Mouse (Mus musculus) embryonic facial prominence, embryonic 11.5 days (tissue): ENCODE measurements at regions not wholly inside any gene's neighbourhood (a gene's known extent, or its start where the extent isn't known, plus 50 kb on each side); places are given as distances from the start of the nearest gene placed in this dataset.

Experiments used
- ATAC-seq: fragments of 200-750 bp; cut with Nextera tagmentation; replicated peaks from 2 replicates; pipeline ENCODE4 v1.8.0; 2017; ENCODE audit warnings: low read depth; ENCODE audit not compliant: insufficient number of reproducible peaks, low FRiP score, low TSS enrichment
- DNase-seq: peaks from one replicate; pipeline ENCODE4 v3.0.0-alpha.2; 2015; ENCODE audit warnings: low spot score
- H3K27ac ChIP-seq: fragments of 300-500 bp; sonication (generic); replicated peaks from 2 replicates; pipeline ENCODE4 v1.5.1; 2014; ENCODE audit warnings: mild to moderate bottlenecking, low read depth, low read length, control low read depth
- H3K27me3 ChIP-seq: fragments of 300-500 bp; sonication (generic); 2 replicates; pipeline ENCODE4 v1.6.1; 2014; ENCODE audit warnings: mild to moderate bottlenecking, low read length, moderate library complexity, mixed read lengths; ENCODE audit not compliant: control insufficient read depth, insufficient read depth
- H3K36me3 ChIP-seq: fragments of 300-500 bp; sonication (generic); replicated peaks from 2 replicates; pipeline ENCODE4 v1.6.1; 2014; ENCODE audit warnings: low read depth, mild to moderate bottlenecking, low read length, moderate library complexity, mixed read lengths; ENCODE audit not compliant: control insufficient read depth, insufficient read depth
- H3K4me1 ChIP-seq: fragments of 300-500 bp; sonication (generic); 2 replicates; pipeline ENCODE4 v1.6.1; 2014; ENCODE audit warnings: low read length, mixed read lengths; ENCODE audit not compliant: control insufficient read depth, insufficient read depth
- H3K4me2 ChIP-seq: fragments of 300-500 bp; sonication (generic); 2 replicates; pipeline ENCODE4 v1.6.1; 2014; ENCODE audit warnings: low read depth, mild to moderate bottlenecking, control low read depth, low read length, moderate library complexity
- H3K4me3 ChIP-seq: fragments of 300-500 bp; sonication (generic); 2 replicates; pipeline ENCODE4 v1.5.1; 2014; ENCODE audit warnings: low read depth, low read length, control low read depth
- H3K9ac ChIP-seq: fragments of 300-500 bp; sonication (generic); replicated peaks from 2 replicates; pipeline ENCODE4 v1.6.1; 2014; ENCODE audit warnings: mild to moderate bottlenecking, control low read depth, low read length
- H3K9me3 ChIP-seq: fragments of 300-500 bp; sonication (generic); replicated peaks from 2 replicates; pipeline ENCODE4 v1.6.1; 2016; ENCODE audit warnings: mild to moderate bottlenecking, low read length, inconsistent platforms, mixed read lengths; ENCODE audit not compliant: control insufficient read depth
- WGBS: fragments of 180-500 bp; shearing (Covaris S2); extraction: QIAGEN DNeasy Blood & Tissue Kit; methylation state at CpG from one replicate; pipeline ENCODE4 v1.1.7; 2014; 5-methylcytosine and 5-hydroxymethylcytosine counted together

DNA sequence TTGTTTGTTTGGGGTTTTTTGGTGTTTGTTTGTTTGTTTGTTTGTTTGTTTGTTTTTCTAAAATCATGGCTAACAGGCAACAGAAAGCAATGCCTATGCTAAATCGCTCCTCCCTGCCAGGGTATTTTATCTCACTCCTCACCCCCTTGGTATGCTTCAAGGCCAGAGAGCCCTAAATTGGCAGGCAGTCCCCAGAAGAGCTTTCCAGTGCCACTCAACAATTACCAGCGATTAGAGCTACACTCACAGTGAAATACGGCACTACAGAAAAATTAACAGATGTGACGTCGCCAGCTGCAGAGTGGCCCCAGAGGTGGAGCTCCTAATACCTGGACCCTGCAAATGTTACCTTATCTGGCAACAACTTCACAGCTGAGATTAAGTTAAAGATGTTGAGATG lies 93.5 kb upstream of the Noct start:
- H3K9ac ChIP-seq, result no peak overlapping the region
- H3K4me1 ChIP-seq, result no peaks in the 10 kb centered on the region
- no peaks in the 10 kb centered on the region for H3K27me3 ChIP-seq
- H3K36me3 ChIP-seq, result no peaks in the 10 kb centered on the region
- WGBS, result 71% methylated on average over 5 of the region's 5 CpGs
- DNase-seq (no peak), ATAC-seq (no peak)
- H3K4me3 ChIP-seq, result no peak overlapping the region
- no peak overlapping the region for H3K4me2 ChIP-seq
- H3K9me3 ChIP-seq, result no peaks in the 10 kb centered on the region
- H3K27ac ChIP-seq, result no peak overlapping the region

- Histone ChIP-seq H3K4me3 (no peak overlapping the region), H3K4me1 (no peaks in the 10 kb centered on the region), H3K9me3 (no peaks in the 10 kb centered on the region), H3K36me3 (no peaks in the 10 kb centered on the region), H3K4me2 (no peak overlapping the region), H3K27ac (no peak overlapping the region), H3K27me3 (no peaks in the 10 kb centered on the region), H3K9ac (no peak overlapping the region)
- DNase-seq (no peak), ATAC-seq (no peak)
- WGBS, result 70% methylated on average over 3 of the region's 3 CpGs
Observed at GRCm38 (mm10) chr3:51131341-51131740, 92.9 kb upstream of the Noct start.

- H3K36me3 ChIP-seq, result no peaks in the 10 kb centered on the region
- no peak overlapping the region for H3K4me2 ChIP-seq
- H3K27me3 ChIP-seq, result no peaks in the 10 kb centered on the region
- ATAC-seq (no peak), DNase-seq (no peak)
- no peaks in the 10 kb centered on the region for H3K4me1 ChIP-seq
- H3K9ac ChIP-seq, result no peak overlapping the region
- H3K4me3 ChIP-seq, result no peak overlapping the region
- no peak overlapping the region for H3K27ac ChIP-seq
- WGBS, result 80% methylated on average over 5 of the region's 5 CpGs
- H3K9me3 ChIP-seq, result no peaks in the 10 kb centered on the region
Observed at GRCm38 (mm10) chr3:51132736-51133135, 91.5 kb upstream of the Noct start.

DNA sequence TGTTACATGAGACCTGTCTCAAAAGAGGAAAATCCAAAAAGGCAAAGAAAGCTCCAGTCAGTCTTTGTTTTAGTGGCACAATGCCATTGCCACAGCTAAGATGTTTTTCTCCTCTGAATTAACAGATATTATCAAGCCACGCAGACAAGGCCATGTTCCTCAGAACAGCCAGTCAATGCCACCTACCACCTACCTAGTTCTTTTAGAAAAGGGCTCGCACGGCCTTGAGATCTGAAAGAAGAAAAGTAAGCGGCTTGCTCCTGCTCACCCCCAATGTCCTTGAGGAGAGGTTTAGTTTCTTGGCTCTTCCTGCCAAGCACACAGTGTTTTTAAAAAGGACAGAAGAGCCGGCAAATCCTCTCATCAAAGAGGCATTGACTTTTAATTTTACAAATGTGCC lies 88.7 kb upstream of the Noct start:
- DNase-seq (no peak), ATAC-seq (no peak)
- Histone ChIP-seq H3K4me3 (no peak overlapping the region), H3K36me3 (no peaks in the 10 kb centered on the region), H3K4me1 (no peaks in the 10 kb centered on the region), H3K27me3 (no peaks in the 10 kb centered on the region), H3K9me3 (no peaks in the 10 kb centered on the region), H3K4me2 (no peak overlapping the region), H3K9ac (no peak overlapping the region), H3K27ac (no peak overlapping the region)
- 58% methylated on average over 5 of the region's 5 CpGs for WGBS

DNA sequence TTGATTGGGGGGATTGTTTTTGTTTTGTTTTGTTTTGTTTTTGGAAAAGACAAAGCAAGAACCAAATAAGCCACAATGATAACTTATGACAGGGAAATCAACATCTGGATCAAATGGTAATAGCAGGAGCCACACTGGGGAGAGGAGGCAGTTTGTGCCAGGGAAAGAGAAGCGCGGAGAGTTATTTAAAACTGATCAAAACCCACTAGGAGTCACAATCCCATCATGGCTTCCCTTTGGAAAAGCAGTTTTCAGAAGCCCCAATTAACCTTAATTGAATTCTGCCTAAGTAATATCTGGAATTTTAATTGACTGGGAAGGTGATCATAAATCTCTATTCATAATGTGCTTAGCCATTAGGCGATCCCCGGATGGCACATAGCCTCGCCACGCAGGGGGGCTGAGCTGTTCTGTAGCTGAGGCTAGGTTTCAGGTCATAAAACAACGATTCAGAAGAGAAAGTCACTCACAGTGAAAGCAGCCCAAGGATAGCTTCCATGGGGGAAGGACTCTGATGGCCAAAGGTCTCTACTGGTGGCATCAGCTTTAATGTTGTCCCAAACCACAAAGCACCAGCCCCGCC lies 86.4 kb upstream of the Noct start:
- Histone ChIP-seq H3K4me1 (no peaks in the 10 kb centered on the region), H3K4me3 (no peak overlapping the region), H3K36me3 (no peaks in the 10 kb centered on the region), H3K4me2 (no peak overlapping the region), H3K9me3 (no peaks in the 10 kb centered on the region), H3K9ac (no peak overlapping the region), H3K27me3 (no peaks in the 10 kb centered on the region), H3K27ac (no peak overlapping the region)
- 92% methylated on average over 8 of the region's 8 CpGs for WGBS
- DNase-seq (no peak), ATAC-seq (no peak)

DNA sequence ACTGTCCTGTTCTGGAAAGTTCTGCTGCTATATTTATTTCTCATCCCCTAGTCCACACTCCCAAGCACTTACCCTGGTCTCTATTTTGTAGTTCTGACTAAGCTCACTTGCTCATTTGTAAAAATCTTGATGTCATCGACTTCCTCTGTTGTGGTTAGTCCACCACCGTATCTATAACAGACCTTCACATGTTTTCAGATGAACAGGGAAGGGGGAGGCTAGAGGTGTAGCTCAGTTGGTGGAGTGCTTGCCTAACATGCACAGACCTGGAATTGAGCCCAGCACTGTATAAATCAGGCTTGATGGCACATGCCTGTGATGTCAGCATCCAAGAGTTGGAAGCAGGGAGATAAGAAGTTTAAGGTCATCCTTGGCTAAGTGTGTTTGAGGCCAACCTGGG lies 78.3 kb upstream of the Noct start:
- no peaks in the 10 kb centered on the region for H3K4me1 ChIP-seq
- H3K9me3 ChIP-seq, result no peaks in the 10 kb centered on the region
- no peaks in the 10 kb centered on the region for H3K36me3 ChIP-seq
- no peak overlapping the region for H3K4me3 ChIP-seq
- WGBS, result 83% methylated on average over 2 of the region's 2 CpGs
- H3K27ac ChIP-seq, result no peak overlapping the region
- no peak for DNase-seq
- H3K27me3 ChIP-seq, result no peaks in the 10 kb centered on the region
- ATAC-seq, result no peak
- H3K9ac ChIP-seq, result no peak overlapping the region
- no peak overlapping the region for H3K4me2 ChIP-seq

GRCm38 (mm10) chr3:51150012-51150411 lies 74.2 kb upstream of the Noct start:
- H3K4me3 ChIP-seq, result no peak overlapping the region
- H3K4me1 ChIP-seq, result no peaks in the 10 kb centered on the region
- DNase-seq (no peak), ATAC-seq (no peak)
- no peaks in the 10 kb centered on the region for H3K36me3 ChIP-seq
- no peaks in the 10 kb centered on the region for H3K27me3 ChIP-seq
- 76% methylated on average over 6 of the region's 6 CpGs for WGBS
- no peak overlapping the region for H3K4me2 ChIP-seq
- H3K27ac ChIP-seq, result no peak overlapping the region
- H3K9ac ChIP-seq, result no peak overlapping the region
- no peaks in the 10 kb centered on the region for H3K9me3 ChIP-seq

DNA sequence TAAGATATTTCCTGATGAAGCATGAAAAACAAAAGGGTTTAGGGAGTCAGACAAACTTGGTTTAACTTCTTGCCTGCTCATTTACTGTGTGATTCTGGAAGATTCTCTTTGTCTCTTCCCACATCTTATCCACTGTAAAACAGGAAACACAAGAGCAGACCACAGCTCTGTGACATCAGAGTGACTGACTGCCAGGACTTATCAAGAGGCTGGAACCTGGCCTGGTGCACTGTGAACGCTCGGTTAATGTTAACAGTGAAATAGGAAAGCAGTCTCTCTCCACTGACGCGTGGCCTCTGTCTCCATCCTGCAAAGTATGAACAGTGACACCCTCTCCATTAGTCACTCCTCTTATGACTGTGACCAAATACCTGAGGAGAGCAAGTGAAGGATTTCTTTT lies 73.1 kb upstream of the Noct start:
- Histone ChIP-seq H3K27ac (no peak overlapping the region), H3K9ac (no peak overlapping the region), H3K36me3 (no peaks in the 10 kb centered on the region), H3K9me3 (no peaks in the 10 kb centered on the region), H3K4me1 (no peaks in the 10 kb centered on the region), H3K4me3 (no peak overlapping the region), H3K4me2 (no peak overlapping the region), H3K27me3 (no peaks in the 10 kb centered on the region)
- WGBS, result 89% methylated on average over 4 of the region's 4 CpGs
- no peak for DNase-seq
- no peak for ATAC-seq
